Mouse (Mus musculus) MEL (cell line): ENCODE measurements around the gene Frmpd4. TPM values are rescaled to one million over a fixed set of nuclear protein-coding genes. Genes with fewer than 3 reads are reported as not detected.

Experiments
- DNase-seq: peaks from one replicate; pipeline ENCODE4 v3.0.0; 2011; ENCODE audit warnings: low read depth, low spot score
- H3K27ac ChIP-seq: 2 replicates; pipeline ENCODE4 v1.5.1; 2012; ENCODE audit warnings: low read depth, mild to moderate bottlenecking, control low read depth, low read length, moderate library complexity; ENCODE audit not compliant: control insufficient read depth
- H3K27me3 ChIP-seq, 2 experiments: fragments of 150-350 bp in 1 of 2; sonication (generic) in 1 of 2; 2 replicates each; pipeline ENCODE4 v1.6.1; 2012; ENCODE audit warnings: low read length in 2 of 2, mild to moderate bottlenecking in 2 of 2, improper control_type of control experiment in 1 of 2, moderate library complexity in 1 of 2; ENCODE audit not compliant: insufficient read depth in 2 of 2, control insufficient read depth in 1 of 2
- H3K36me3 ChIP-seq, 2 experiments: 2 replicates each; pipeline ENCODE4 v1.6.1; 2012 to 2014; ENCODE audit warnings: low read length in 2 of 2, improper control_type of control experiment in 1 of 2, inconsistent platforms in 1 of 2, mild to moderate bottlenecking in 1 of 2; ENCODE audit not compliant: insufficient read depth in 2 of 2, control insufficient read depth in 1 of 2
- H3K4me1 ChIP-seq, 2 experiments: fragments of 150-350 bp in 1 of 2; sonication (generic) in 1 of 2; 2 replicates each; pipeline ENCODE4 v1.6.1; 2012; ENCODE audit warnings: low read length in 2 of 2, improper control_type of control experiment in 1 of 2, mild to moderate bottlenecking in 1 of 2; ENCODE audit not compliant: insufficient read depth in 2 of 2, control insufficient read depth in 1 of 2
- H3K4me3 ChIP-seq, 2 experiments: fragments of 150-350 bp in 1 of 2; sonication (generic) in 1 of 2; 2 replicates each; pipeline ENCODE4 v1.5.1; 2012; ENCODE audit warnings: low read depth in 2 of 2, low read length in 2 of 2, mild to moderate bottlenecking in 2 of 2, moderate library complexity in 2 of 2, control low read depth in 1 of 2, improper control_type of control experiment in 1 of 2; ENCODE audit not compliant: control insufficient read depth in 1 of 2, insufficient read depth in 1 of 2
- H3K79me2 ChIP-seq: 2 replicates; pipeline ENCODE4 v1.6.1; 2012; ENCODE audit warnings: mild to moderate bottlenecking, low read length, moderate library complexity; ENCODE audit not compliant: control insufficient read depth, poor library complexity, insufficient read depth
- H3K9ac ChIP-seq: 2 replicates; pipeline ENCODE4 v1.6.1; 2012; ENCODE audit warnings: low read depth, mild to moderate bottlenecking, control low read depth, low read length, moderate library complexity; ENCODE audit not compliant: control insufficient read depth, poor library complexity, severe bottlenecking
- H3K9me3 ChIP-seq: fragments of 150-350 bp; sonication (generic); replicated peaks from 2 replicates; pipeline ENCODE4 v1.6.1; 2012; ENCODE audit warnings: mild to moderate bottlenecking, low read length, improper control_type of control experiment, moderate library complexity; ENCODE audit not compliant: insufficient read depth
- CHD1 ChIP-seq: IDR thresholded peaks from 2 replicates; pipeline ENCODE4 v1.6.1; 2012; ENCODE audit warnings: low read depth, mild to moderate bottlenecking, inconsistent platforms, low read length, improper control_type of control experiment
- CTCF ChIP-seq, 3 experiments: IDR thresholded peaks in 2 of 3; conservative IDR thresholded peaks in 1 of 3; 2 replicates each; pipeline ENCODE4 v1.5.1; 2011 to 2012; ENCODE audit warnings: low read length in 3 of 3, low read depth in 2 of 3, mild to moderate bottlenecking in 2 of 3, improper control_type of control experiment in 1 of 3, inconsistent platforms in 1 of 3, mixed read lengths in 1 of 3, moderate library complexity in 1 of 3; ENCODE audit not compliant: control insufficient read depth in 1 of 3, insufficient read depth in 1 of 3, poor library complexity in 1 of 3, severe bottlenecking in 1 of 3
- E2F4 ChIP-seq: IDR thresholded peaks from 2 replicates; pipeline ENCODE4 v1.6.1; 2011; ENCODE audit warnings: low read depth, low read length, improper control_type of control experiment, borderline replicate concordance
- ELF1 ChIP-seq: IDR thresholded peaks from 2 replicates; pipeline ENCODE4 v1.6.1; 2014; ENCODE audit warnings: low read depth, mild to moderate bottlenecking, inconsistent platforms, low read length, improper control_type of control experiment, moderate library complexity
- EP300 ChIP-seq, 2 experiments: IDR thresholded peaks; 2 replicates each; pipeline ENCODE4 v1.6.1; 2011; ENCODE audit warnings: improper control_type of control experiment in 2 of 2, low read length in 2 of 2, low read depth in 1 of 2, mild to moderate bottlenecking in 1 of 2
- ETS1 ChIP-seq: IDR thresholded peaks from 2 replicates; pipeline ENCODE4 v1.6.1; 2012; ENCODE audit warnings: low read depth, mild to moderate bottlenecking, inconsistent platforms, low read length, improper control_type of control experiment, moderate library complexity
- GABPA ChIP-seq: IDR thresholded peaks from 2 replicates; pipeline ENCODE4 v1.6.1; 2012; ENCODE audit warnings: low read depth, mild to moderate bottlenecking, inconsistent platforms, low read length, improper control_type of control experiment, moderate library complexity
- KAT2A ChIP-seq: conservative IDR thresholded peaks from 2 replicates; pipeline ENCODE4 v1.6.1; 2012; ENCODE audit warnings: low read depth, low read length, improper control_type of control experiment, inconsistent platforms
- MAZ ChIP-seq: IDR thresholded peaks from 2 replicates; pipeline ENCODE4 v1.6.1; 2012; ENCODE audit warnings: low read depth, mild to moderate bottlenecking, inconsistent platforms, low read length, improper control_type of control experiment
- MEF2A ChIP-seq: IDR thresholded peaks from 2 replicates; pipeline ENCODE4 v1.6.1; 2014; ENCODE audit warnings: low read depth, mild to moderate bottlenecking, inconsistent platforms, low read length, improper control_type of control experiment; ENCODE audit not compliant: poor library complexity, insufficient replicate concordance, severe bottlenecking; ENCODE audit errors: extremely low read depth
- MXI1 ChIP-seq: IDR thresholded peaks from 2 replicates; pipeline ENCODE4 v1.6.1; 2011; ENCODE audit warnings: mild to moderate bottlenecking, low read depth, low read length, improper control_type of control experiment
- MYB ChIP-seq: IDR thresholded peaks from 2 replicates; pipeline ENCODE4 v1.6.1; 2011; ENCODE audit warnings: mild to moderate bottlenecking, low read depth, low read length, improper control_type of control experiment
- MYC ChIP-seq: IDR thresholded peaks from 2 replicates; pipeline ENCODE4 v1.6.1; 2011; ENCODE audit warnings: low read depth, mild to moderate bottlenecking, low read length, improper control_type of control experiment, moderate library complexity
- NELFE ChIP-seq: IDR thresholded peaks from 2 replicates; pipeline ENCODE4 v1.6.1; 2011; ENCODE audit warnings: low read depth, low read length, improper control_type of control experiment
- POLR2A ChIP-seq, 2 experiments: IDR thresholded peaks; 2 replicates each; pipeline ENCODE4 v1.6.1; 2011 to 2012; ENCODE audit warnings: low read length in 2 of 2, mild to moderate bottlenecking in 2 of 2, control low read depth in 1 of 2, improper control_type of control experiment in 1 of 2, low read depth in 1 of 2, moderate library complexity in 1 of 2; ENCODE audit not compliant: control insufficient read depth in 1 of 2, insufficient read depth in 1 of 2, poor library complexity in 1 of 2
- RAD21 ChIP-seq: IDR thresholded peaks from 2 replicates; pipeline ENCODE4 v1.6.1; 2011; ENCODE audit warnings: mild to moderate bottlenecking, low read depth, low read length, improper control_type of control experiment
- RCOR1 ChIP-seq: IDR thresholded peaks from 2 replicates; pipeline ENCODE4 v1.6.1; 2012; ENCODE audit warnings: low read depth, mild to moderate bottlenecking, inconsistent platforms, low read length, improper control_type of control experiment
- SIN3A ChIP-seq: IDR thresholded peaks from 2 replicates; pipeline ENCODE4 v1.6.1; 2012; ENCODE audit warnings: low read length, improper control_type of control experiment, inconsistent platforms
- SMC3 ChIP-seq: IDR thresholded peaks from 2 replicates; pipeline ENCODE4 v1.6.1; 2011; ENCODE audit warnings: low read depth, low read length, improper control_type of control experiment
- TCF12 ChIP-seq: IDR thresholded peaks from 2 replicates; pipeline ENCODE4 v1.6.1; 2014; ENCODE audit warnings: low read depth, mild to moderate bottlenecking, inconsistent platforms, low read length, improper control_type of control experiment, moderate library complexity
- USF1 ChIP-seq: IDR thresholded peaks from 2 replicates; pipeline ENCODE4 v1.6.1; 2014; ENCODE audit warnings: low read depth, mild to moderate bottlenecking, inconsistent platforms, low read length, improper control_type of control experiment, moderate library complexity
- USF2 ChIP-seq, 2 experiments: IDR thresholded peaks; 2 replicates each; pipeline ENCODE4 v1.6.1; 2011 to 2012; ENCODE audit warnings: improper control_type of control experiment in 2 of 2, low read length in 2 of 2, borderline replicate concordance in 1 of 2, inconsistent platforms in 1 of 2, low read depth in 1 of 2, mild to moderate bottlenecking in 1 of 2; ENCODE audit not compliant: insufficient read depth in 1 of 2
- ZC3H11A ChIP-seq: IDR thresholded peaks from 2 replicates; pipeline ENCODE4 v1.6.1; 2012; ENCODE audit warnings: low read depth, mild to moderate bottlenecking, inconsistent platforms, low read length, improper control_type of control experiment
- ZMIZ1 ChIP-seq: IDR thresholded peaks from 2 replicates; pipeline ENCODE4 v1.6.1; 2012; ENCODE audit warnings: low read depth, mild to moderate bottlenecking, inconsistent platforms, low read length, improper control_type of control experiment, moderate library complexity
- ZNF384 ChIP-seq: IDR thresholded peaks from 2 replicates; pipeline ENCODE4 v1.6.1; 2012; ENCODE audit warnings: low read depth, mild to moderate bottlenecking, inconsistent platforms, low read length, improper control_type of control experiment
- polyA plus RNA-seq, 2 experiments: library from polyadenylated mRNA; stranded (reverse) in 1 of 2; unstranded in 1 of 2; fragments of >175 nt in 1 of 2; fragments of >200 nt in 1 of 2; gene quantifications; 2 replicates each; pipeline versions ENCODE4 v1.2.1 to v1.2.4; 2012; ENCODE audit warnings: low replicate concordance in 2 of 2, low read depth in 1 of 2; ENCODE audit not compliant: insufficient read length in 2 of 2, insufficient read depth in 1 of 2, missing spikeins in 1 of 2
- total RNA-seq: library from RNA; depleted of rRNA; stranded (reverse); fragments of 300-350 nt; gene quantifications from 2 replicates; pipeline ENCODE4 v1.2.3, GENCODE M21; 2012

The Frmpd4 gene
- total and polyA plus RNA-seq, 3 experiments = 0.11 to 0.77 TPM; not detected in 1

- no peaks in the 10 kb centered on the region for H3K9me3 ChIP-seq
- TF ChIP-seq RCOR1 (no peak), ELF1 (no peak), KAT2A (no peak), ZC3H11A (no peak), SIN3A (no peak), EP300 (IDR thresholded peaks at IDR 0.05; ENCODE audit: low read depth in 1 of 2, low read length in 2 of 2) (no peak), SMC3 (no peak), GABPA (no peak), ETS1 (no peak), NELFE (no peak), POLR2A (IDR thresholded peaks at IDR 0.05; ENCODE audit: control insufficient read depth in 1 of 2, insufficient read depth in 1 of 2, low read depth in 1 of 2, low read length in 2 of 2, poor library complexity in 1 of 2) (no peak), ZNF384 (no peak), USF2 (IDR thresholded peaks at IDR 0.05; ENCODE audit: borderline replicate concordance in 1 of 2, insufficient read depth in 1 of 2, low read depth in 1 of 2, low read length in 2 of 2) (no peak), MEF2A (no peak), TCF12 (no peak), USF1 (no peak)
- TF ChIP-seq, all 39 proteins: peak for 0
- no peak overlapping the region for H3K9ac ChIP-seq
- H3K36me3 ChIP-seq = no peaks in the 10 kb centered on the region
- H3K27me3 ChIP-seq = no peaks in the 10 kb centered on the region
- H3K4me1 ChIP-seq = no peaks in the 10 kb centered on the region
- H3K79me2 ChIP-seq = no peaks in the 10 kb centered on the region
- H3K27ac ChIP-seq = no peak overlapping the region
- DNase-seq = no peak
- no peak overlapping the region for H3K4me3 ChIP-seq
Measured at GRCm38 (mm10) chrX:168122806-168123588, 454.0 kb downstream of the Frmpd4 start.

DNA sequence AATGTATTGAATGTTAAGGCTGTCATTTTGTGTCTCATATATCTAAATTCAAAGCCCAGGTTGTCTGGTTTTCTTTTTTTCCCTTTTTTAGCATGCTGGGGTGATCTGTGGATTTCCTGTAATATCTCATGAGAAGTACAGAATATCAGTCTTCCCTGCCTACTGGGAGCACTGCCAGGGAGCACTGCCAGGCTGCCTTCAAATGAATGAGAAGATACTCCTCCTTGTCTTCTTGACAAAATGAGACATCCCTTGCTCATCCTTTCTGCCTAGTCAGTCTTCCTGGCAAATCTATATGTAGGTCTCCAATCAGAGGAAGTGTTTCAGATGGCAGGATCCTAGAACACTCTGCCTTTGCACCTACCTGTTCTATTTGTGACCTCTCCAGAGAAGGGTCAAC lies 535.4 kb downstream of the Frmpd4 start:
- H3K9ac ChIP-seq = no peak overlapping the region
- H3K9me3 ChIP-seq = no peaks in the 10 kb centered on the region
- H3K4me1 ChIP-seq = no peaks in the 10 kb centered on the region
- no peak overlapping the region for H3K4me3 ChIP-seq
- no peaks in the 10 kb centered on the region for H3K27me3 ChIP-seq
- TF ChIP-seq NELFE (no peak), SIN3A (no peak), EP300 (IDR thresholded peaks at IDR 0.05; ENCODE audit: low read depth in 1 of 2, low read length in 2 of 2) (no peak), RCOR1 (no peak), POLR2A (IDR thresholded peaks at IDR 0.05; ENCODE audit: control insufficient read depth in 1 of 2, insufficient read depth in 1 of 2, low read depth in 1 of 2, low read length in 2 of 2, poor library complexity in 1 of 2) (no peak), MYC (no peak), CHD1 (no peak), TCF12 (no peak), ZMIZ1 (no peak), USF1 (no peak), ETS1 (no peak), RAD21 (no peak), MAZ (no peak), MXI1 (no peak), SMC3 (no peak), E2F4 (no peak), MYB (no peak), ZC3H11A (no peak), CTCF (IDR thresholded peaks at IDR 0.05 in 2 of 3, conservative IDR thresholded peaks at IDR 0.05 in 1 of 3; ENCODE audit: control insufficient read depth in 1 of 3, insufficient read depth in 1 of 3, low read depth in 2 of 3, low read length in 3 of 3, poor library complexity in 1 of 3, severe bottlenecking in 1 of 3) (no peak)
- no peaks in the 10 kb centered on the region for H3K79me2 ChIP-seq
- no peak overlapping the region for H3K27ac ChIP-seq
- no peaks in the 10 kb centered on the region for H3K36me3 ChIP-seq
- no peak for DNase-seq
